Mouse (Mus musculus): ENCODE results near the gene Vav3.

GRCm38 (mm10) chr3:109323447-109324300 lies 16.8 kb upstream of the Vav3 start:
- TF ChIP-seq POLR2A (IDR thresholded peaks at IDR 0.05; ENCODE audit: insufficient read depth, low read length) (no peak), CTCF (IDR thresholded peaks at IDR 0.05; ENCODE audit: low read depth, low read length) (no peak)
